Mouse (Mus musculus): ENCODE data around the gene Exph5.

Gene Exph5

DNA sequence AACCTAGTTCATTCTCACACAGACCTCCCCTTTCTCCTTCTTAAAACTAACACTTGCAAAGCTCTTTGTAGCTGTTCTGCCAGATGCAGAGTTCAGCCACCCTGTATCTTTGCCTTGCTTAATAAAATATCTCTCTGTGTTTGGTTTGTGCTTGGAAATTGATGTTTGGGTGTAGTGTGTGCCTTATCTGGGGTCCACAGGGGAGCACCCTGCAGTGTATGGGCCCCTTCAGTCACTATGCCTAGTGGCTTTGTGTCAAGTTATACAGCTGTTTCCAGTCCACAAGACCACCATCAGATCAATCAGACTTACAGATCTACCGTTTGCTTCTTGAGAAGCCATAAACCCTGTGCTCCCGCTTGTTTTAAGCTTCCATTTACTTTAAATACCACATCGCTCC lies 108.0 kb downstream of the Exph5 start:
- no peak for DNase-seq

DNA sequence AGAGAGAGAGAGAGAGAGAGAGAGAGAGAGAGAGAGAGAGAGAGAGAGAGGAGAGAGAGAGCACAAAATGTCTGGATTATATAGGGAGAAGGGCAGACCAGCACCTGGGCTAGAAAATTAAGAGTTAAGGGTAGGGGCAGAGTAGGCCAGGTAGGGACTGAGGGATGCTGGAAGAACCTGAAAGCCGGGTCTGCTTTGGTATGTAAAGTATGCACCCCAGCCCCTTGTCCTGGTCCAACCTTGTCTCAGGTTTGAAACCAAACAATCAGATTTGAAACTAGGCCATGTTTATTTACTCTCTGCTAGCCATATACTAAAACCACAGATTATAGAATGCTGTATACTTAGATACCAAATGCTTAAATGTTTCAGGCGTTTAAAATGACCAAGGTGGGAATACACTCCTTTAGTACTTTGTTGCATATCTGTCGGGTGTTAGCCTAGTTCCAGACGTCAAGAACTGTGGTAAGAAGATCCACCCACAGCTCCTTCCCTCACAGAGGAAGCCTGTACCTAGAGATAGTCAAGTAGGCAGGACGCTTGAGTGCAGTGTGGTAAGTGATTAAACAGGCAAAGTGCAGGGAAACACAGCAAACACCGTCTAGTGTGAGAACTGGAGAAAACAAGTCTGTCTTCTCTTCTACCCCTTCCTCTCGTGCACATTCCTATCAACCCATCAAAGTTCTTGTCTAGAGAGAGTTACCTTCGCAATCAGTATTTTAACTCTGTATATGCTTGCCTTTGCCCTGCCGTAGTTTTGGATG lies 120.8 kb downstream of the Exph5 start:
- no peak for DNase-seq

DNA sequence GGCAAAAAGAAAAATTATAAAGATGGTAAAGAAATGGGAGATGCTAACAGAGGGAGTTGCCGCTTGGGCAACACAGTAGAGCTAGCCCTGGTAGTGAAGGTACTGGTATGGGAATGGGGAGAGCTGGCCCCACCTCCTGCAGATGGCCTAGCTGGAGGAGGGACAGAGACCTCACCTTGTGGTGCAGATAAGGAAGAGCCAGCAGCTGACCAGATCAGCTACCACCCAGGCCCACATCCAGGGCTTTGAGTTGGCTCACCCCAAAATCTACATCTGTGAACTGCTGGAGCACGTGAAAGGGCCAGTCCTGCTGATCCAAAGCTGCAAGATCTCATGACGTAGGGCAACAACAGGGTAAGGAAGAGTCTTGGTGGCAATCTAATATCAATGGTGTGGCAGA lies 125.3 kb downstream of the Exph5 start:
- DNase-seq, result no peak
